Comparison of ENCODE assay signal across 17 mouse cellular contexts in the genomic region with DNA sequence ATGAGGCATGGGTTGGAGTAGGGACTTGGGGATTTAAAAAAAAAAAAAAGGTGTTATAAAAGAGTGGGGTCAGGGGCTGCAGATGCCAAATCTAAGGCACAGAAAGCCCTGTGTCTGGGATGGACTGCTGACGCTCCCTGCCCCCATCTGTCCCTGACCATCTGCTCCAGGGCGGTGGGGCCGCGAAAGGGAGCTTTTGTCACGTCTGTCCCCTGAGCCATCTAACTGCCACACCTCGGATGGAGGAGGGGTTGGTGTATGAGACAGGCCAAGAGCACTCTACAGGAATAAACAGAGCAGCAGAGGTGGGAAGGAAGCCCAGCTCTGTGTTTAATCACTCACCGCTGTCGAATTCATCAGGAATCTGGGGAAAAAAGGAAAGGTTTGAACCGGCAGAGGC. TPM values are rescaled to one million over a fixed set of nuclear protein-coding genes. Genes with fewer than 3 reads are reported as not detected.
DNase-seq lines count a peak whose midpoint lies in the region; ATAC-seq and TF ChIP-seq lines count a peak whose summit lies in the region.
"Had no signal": no experiment of that assay in that cellular context is flagged by ENCODE, and none has a peak within 500 bp of the region (broad histone marks: within the 10 kb centered on the region; RNA-seq: fewer than 3 reads in every experiment).

No protein-coding gene starts in this region.

- peak; percentile 44 for ATAC-seq in midbrain, embryonic 11.5 days (ENCODE audit: low FRiP score)
- no peak for ATAC-seq in midbrain, embryonic 16.5 days
- ATAC-seq in midbrain, embryonic 12.5 days (ENCODE audit: low FRiP score, low read depth): peak; percentile 41
- ATAC-seq in intestine, postnatal 0 days: no peak
- no peak for ATAC-seq in inflammation-experienced regulatory T-cells, adult 6 months

- no peaks in the 10 kb centered on the region for H3K9me3 ChIP-seq in midbrain, embryonic 11.5 days (ENCODE audit: control insufficient read depth, low read length)
- no peaks in the 10 kb centered on the region for H3K9me3 ChIP-seq in midbrain, embryonic 16.5 days (replicated peaks; ENCODE audit: control insufficient read depth, low read length, poor library complexity, severe bottlenecking)
- no peaks in the 10 kb centered on the region for H3K9me3 ChIP-seq in midbrain, embryonic 12.5 days
- no peaks in the 10 kb centered on the region for H3K9me3 ChIP-seq in intestine, postnatal 0 days (ENCODE audit: control insufficient read depth)
- H3K9me3 ChIP-seq: heart, embryonic 10.5 days had no signal

- peak overlapping the region; percentile 92 for H3K4me2 ChIP-seq in midbrain, embryonic 11.5 days
- no peak overlapping the region for H3K4me2 ChIP-seq in midbrain, embryonic 16.5 days (ENCODE audit: low read length)
- H3K4me2 ChIP-seq in midbrain, embryonic 12.5 days (replicated peaks): peak overlapping the region; percentile 91
- H3K4me2 ChIP-seq in intestine, postnatal 0 days (replicated peaks; ENCODE audit: low read depth): no peak overlapping the region

- peak overlapping the region; percentile 99 for H3K4me3 ChIP-seq in midbrain, embryonic 11.5 days (ENCODE audit: low read depth, low read length)
- no peak overlapping the region for H3K4me3 ChIP-seq in midbrain, embryonic 16.5 days (ENCODE audit: low read depth, low read length)
- peak overlapping the region; percentile 97; the same call in 1 of the 2 replicates for H3K4me3 ChIP-seq in midbrain, embryonic 12.5 days
- no peak overlapping the region for H3K4me3 ChIP-seq in intestine, postnatal 0 days (ENCODE audit: low read depth, low read length)
- H3K4me3 ChIP-seq: heart, embryonic 10.5 days; left cerebral cortex, adult 2 months had no signal

- 62% methylated on average over 9 of the region's 9 CpGs for WGBS in midbrain, embryonic 11.5 days
- 41% methylated on average over 9 of the region's 9 CpGs for WGBS in midbrain, embryonic 16.5 days
- 48% methylated on average over 9 of the region's 9 CpGs for WGBS in midbrain, embryonic 12.5 days
- WGBS in intestine, postnatal 0 days: 66% methylated on average over 9 of the region's 9 CpGs

- peaks cover 10% of the 10 kb centered on the region; the same call in 1 of the 2 replicates for H3K4me1 ChIP-seq in midbrain, embryonic 11.5 days (ENCODE audit: control insufficient read depth, insufficient read depth, low read length)
- H3K4me1 ChIP-seq in midbrain, embryonic 16.5 days (ENCODE audit: control insufficient read depth, insufficient read depth, low read length): peaks cover 9% of the 10 kb centered on the region
- peaks cover 17% of the 10 kb centered on the region for H3K4me1 ChIP-seq in midbrain, embryonic 12.5 days
- no peaks in the 10 kb centered on the region; the same call in 1 of the 2 replicates for H3K4me1 ChIP-seq in intestine, postnatal 0 days (replicated peaks; ENCODE audit: control insufficient read depth, insufficient read depth, low read length)

- peaks cover 23% of the 10 kb centered on the region for H3K36me3 ChIP-seq in midbrain, embryonic 11.5 days (ENCODE audit: control insufficient read depth, insufficient read depth, low read length)
- H3K36me3 ChIP-seq in midbrain, embryonic 16.5 days (ENCODE audit: control insufficient read depth, insufficient read depth, low read length): peaks cover 31% of the 10 kb centered on the region
- H3K36me3 ChIP-seq in midbrain, embryonic 12.5 days: peaks cover 63% of the 10 kb centered on the region
- peaks cover 55% of the 10 kb centered on the region for H3K36me3 ChIP-seq in intestine, postnatal 0 days (ENCODE audit: control insufficient read depth, insufficient read depth)

- H3K27me3 ChIP-seq in midbrain, embryonic 11.5 days (ENCODE audit: control insufficient read depth, insufficient read depth, low read length): no peaks in the 10 kb centered on the region
- H3K27me3 ChIP-seq in midbrain, embryonic 16.5 days (ENCODE audit: control insufficient read depth, insufficient read depth, low read depth, low read length): no peaks in the 10 kb centered on the region
- no peaks in the 10 kb centered on the region for H3K27me3 ChIP-seq in midbrain, embryonic 12.5 days
- H3K27me3 ChIP-seq in intestine, postnatal 0 days (replicated peaks; ENCODE audit: control insufficient read depth, insufficient read depth, low read length): no peaks in the 10 kb centered on the region

- peak overlapping the region; percentile 73 for H3K27ac ChIP-seq in midbrain, embryonic 11.5 days (ENCODE audit: low read depth, low read length)
- H3K27ac ChIP-seq in midbrain, embryonic 16.5 days (ENCODE audit: low read length): no peak overlapping the region
- peak overlapping the region; percentile 75 for H3K27ac ChIP-seq in midbrain, embryonic 12.5 days (replicated peaks)
- H3K27ac ChIP-seq in intestine, postnatal 0 days (ENCODE audit: low read depth, low read length): no peak overlapping the region
- H3K27ac ChIP-seq: heart, embryonic 10.5 days; left cerebral cortex, adult 2 months; liver, embryonic 14.5 days had no signal

- peak overlapping the region; percentile 40; the same call in 1 of the 2 replicates for H3K9ac ChIP-seq in midbrain, embryonic 11.5 days (ENCODE audit: low read length)
- H3K9ac ChIP-seq in midbrain, embryonic 16.5 days (ENCODE audit: low read depth, low read length): no peak overlapping the region
- H3K9ac ChIP-seq in midbrain, embryonic 12.5 days (replicated peaks): 0 out of 2 replicates have a peak overlapping the region, but pooled peaks have one; percentile 31
- no peak overlapping the region for H3K9ac ChIP-seq in intestine, postnatal 0 days (ENCODE audit: low read depth, low read length)
- H3K9ac ChIP-seq: liver, embryonic 14.5 days had no signal

- DNase-seq in heart, adult 11 months: peak; percentile 86
- no peak for DNase-seq in heart, adult 9 months (ENCODE audit: low spot score in 2 of 2)
- DNase-seq in midbrain, embryonic 11.5 days (ENCODE audit: low spot score, missing footprints): no peak
- DNase-seq: adrenal gland, postnatal 36 days; gastrocnemius, postnatal 10 days; heart, postnatal 4 days; kidney, adult 8-10 months; lung, postnatal 14 days had no signal

- TF ChIP-seq CTCF in intestine, postnatal 0 days (IDR thresholded peaks at IDR 0.05; ENCODE audit: low read depth): no peak

RNA-seq across cellular contexts. Expression of a gene that starts 2.1 kb away (rescaled TPM):
- 195 and 214 TPM in 2 replicates for polyA plus RNA-seq in midbrain, embryonic 11.5 days (2014; fragmentation: Nextera tagmentation; extraction: Ambion mirVana)
- polyA plus RNA-seq in midbrain, embryonic 16.5 days (2015; fragmentation: Nextera tagmentation; extraction: Ambion mirVana): 119 and 123 TPM in 2 replicates
- polyA plus RNA-seq in midbrain, embryonic 12.5 days (2016; fragmentation: Nextera tagmentation; extraction: Ambion mirVana): 188 and 193 TPM in 2 replicates
- 68.8 and 69.7 TPM in 2 replicates for polyA plus RNA-seq in intestine, postnatal 0 days (2015; fragmentation: Nextera tagmentation; extraction: Ambion mirVana)
- polyA plus RNA-seq in inflammation-experienced regulatory T-cells, adult 6 months (2017; shearing (Covaris generic)): 10 to 100 TPM; 27.6 to 39.1 (median 36.4) TPM

RNA-seq across cellular contexts. Expression of a gene that starts 7.7 kb away (rescaled TPM):
- polyA plus RNA-seq in midbrain, embryonic 11.5 days (2014; fragmentation: Nextera tagmentation; extraction: Ambion mirVana): 89.6 and 90.0 TPM in 2 replicates
- 16.3 and 16.5 TPM in 2 replicates for polyA plus RNA-seq in midbrain, embryonic 16.5 days (2015; fragmentation: Nextera tagmentation; extraction: Ambion mirVana)
- 86.8 and 91.4 TPM in 2 replicates for polyA plus RNA-seq in midbrain, embryonic 12.5 days (2016; fragmentation: Nextera tagmentation; extraction: Ambion mirVana)
- 0.90 and 0.95 TPM in 2 replicates for polyA plus RNA-seq in intestine, postnatal 0 days (2015; fragmentation: Nextera tagmentation; extraction: Ambion mirVana)
- not detected for polyA plus RNA-seq in inflammation-experienced regulatory T-cells, adult 6 months (2017; shearing (Covaris generic))
- polyA plus RNA-seq: erythroblast, embryonic 14.5 days had no signal

RNA-seq across cellular contexts. Expression of a gene that starts 18.8 kb away (rescaled TPM):
- polyA plus RNA-seq in midbrain, embryonic 11.5 days (2014; fragmentation: Nextera tagmentation; extraction: Ambion mirVana): 0.41 and 0.48 TPM in 2 replicates
- 1.2 TPM in 2 replicates for polyA plus RNA-seq in midbrain, embryonic 16.5 days (2015; fragmentation: Nextera tagmentation; extraction: Ambion mirVana)
- 0.90 and 1.6 TPM in 2 replicates for polyA plus RNA-seq in midbrain, embryonic 12.5 days (2016; fragmentation: Nextera tagmentation; extraction: Ambion mirVana)
- polyA plus RNA-seq in intestine, postnatal 0 days (2015; fragmentation: Nextera tagmentation; extraction: Ambion mirVana): 0.24 TPM in 1 of 2 replicates, not detected in the other
- not detected for polyA plus RNA-seq in inflammation-experienced regulatory T-cells, adult 6 months (2017; shearing (Covaris generic))
- polyA plus RNA-seq: erythroblast, embryonic 14.5 days; heart, embryonic 10.5 days; liver, embryonic 14.5 days; small intestine, adult 2 months had no signal

RNA-seq across cellular contexts. Expression of a gene that starts 28.8 kb away (rescaled TPM):
- polyA plus RNA-seq in midbrain, embryonic 11.5 days (2014; fragmentation: Nextera tagmentation; extraction: Ambion mirVana): 71.3 and 82.2 TPM in 2 replicates
- polyA plus RNA-seq in midbrain, embryonic 16.5 days (2015; fragmentation: Nextera tagmentation; extraction: Ambion mirVana): 108 and 111 TPM in 2 replicates
- polyA plus RNA-seq in midbrain, embryonic 12.5 days (2016; fragmentation: Nextera tagmentation; extraction: Ambion mirVana): 105 and 107 TPM in 2 replicates
- polyA plus RNA-seq in intestine, postnatal 0 days (2015; fragmentation: Nextera tagmentation; extraction: Ambion mirVana): 32.5 and 34.6 TPM in 2 replicates
- polyA plus RNA-seq in inflammation-experienced regulatory T-cells, adult 6 months (2017; shearing (Covaris generic)): 100 to 1,000 TPM in 2 of 3 experiments, 10 to 100 TPM in 1; 95.7 to 122 (median 120) TPM

RNA-seq across cellular contexts. Expression of a gene that starts 32.2 kb away (rescaled TPM):
- 18.0 and 21.9 TPM in 2 replicates for polyA plus RNA-seq in midbrain, embryonic 11.5 days (2014; fragmentation: Nextera tagmentation; extraction: Ambion mirVana)
- 44.2 and 44.8 TPM in 2 replicates for polyA plus RNA-seq in midbrain, embryonic 16.5 days (2015; fragmentation: Nextera tagmentation; extraction: Ambion mirVana)
- 25.2 and 27.4 TPM in 2 replicates for polyA plus RNA-seq in midbrain, embryonic 12.5 days (2016; fragmentation: Nextera tagmentation; extraction: Ambion mirVana)
- 6.8 and 7.0 TPM in 2 replicates for polyA plus RNA-seq in intestine, postnatal 0 days (2015; fragmentation: Nextera tagmentation; extraction: Ambion mirVana)
- 1 to 10 TPM in 1 of 3 experiments, under 1 TPM in 2; 0.34 to 1.7 (median 0.44) TPM for polyA plus RNA-seq in inflammation-experienced regulatory T-cells, adult 6 months (2017; shearing (Covaris generic))

Comparison
In these comparisons a context has a peak if more than half of its experiments do, and no peak if none do; other contexts are left out.
1. ATAC-seq: peak in midbrain, embryonic 11.5 days (single experiment) and midbrain, embryonic 12.5 days (single experiment); none in midbrain, embryonic 16.5 days (single experiment), intestine, postnatal 0 days (single experiment) and inflammation-experienced regulatory T-cells, adult 6 months (single experiment).
2. H3K27ac ChIP-seq: peak in midbrain, embryonic 11.5 days (single experiment) and midbrain, embryonic 12.5 days (single experiment); none in midbrain, embryonic 16.5 days (single experiment) and intestine, postnatal 0 days (single experiment).
3. H3K4me2 ChIP-seq: peak in midbrain, embryonic 11.5 days (single experiment) and midbrain, embryonic 12.5 days (single experiment); none in midbrain, embryonic 16.5 days (single experiment) and intestine, postnatal 0 days (single experiment).
4. H3K4me3 ChIP-seq: peak in midbrain, embryonic 11.5 days (single experiment) and midbrain, embryonic 12.5 days (single experiment); none in midbrain, embryonic 16.5 days (single experiment) and intestine, postnatal 0 days (single experiment).
5. H3K9ac ChIP-seq: peak in midbrain, embryonic 11.5 days (single experiment) and midbrain, embryonic 12.5 days (single experiment); none in midbrain, embryonic 16.5 days (single experiment) and intestine, postnatal 0 days (single experiment).